Mouse (Mus musculus) cortical plate, adult 2 months (tissue): Measurements from ENCODE around the gene Cytl1. TPM values are rescaled to one million over a fixed set of nuclear protein-coding genes. Genes with fewer than 3 reads are reported as not detected.

ENCODE experiments used
- H3K27ac ChIP-seq: fragments of 200-500 bp; 2 replicates; pipeline ENCODE4 v1.5.1; 2012; ENCODE audit warnings: low read length, control low read depth, inconsistent platforms; ENCODE audit not compliant: insufficient read depth
- H3K4me1 ChIP-seq: fragments of 200-500 bp; 2 replicates; pipeline ENCODE4 v1.6.1; 2011; ENCODE audit warnings: low read length; ENCODE audit not compliant: control insufficient read depth, insufficient read depth
- H3K4me3 ChIP-seq: fragments of 200-500 bp; 2 replicates; pipeline ENCODE4 v1.5.1; 2011; ENCODE audit warnings: mild to moderate bottlenecking, low read length, control low read depth; ENCODE audit not compliant: insufficient read depth
- CTCF ChIP-seq: fragments of 200-500 bp; IDR thresholded peaks from 2 replicates; pipeline ENCODE4 v1.5.1; 2011; ENCODE audit warnings: mild to moderate bottlenecking, control low read depth, low read length; ENCODE audit not compliant: insufficient read depth; ENCODE audit errors: extremely low read depth
- POLR2A ChIP-seq: fragments of 200-500 bp; IDR thresholded peaks from 2 replicates; pipeline ENCODE4 v1.6.1; 2011; ENCODE audit warnings: mild to moderate bottlenecking, low read length, control low read depth; ENCODE audit not compliant: insufficient read depth; ENCODE audit errors: extremely low read depth
- polyA plus RNA-seq: library from polyadenylated mRNA; depleted of rRNA; stranded (reverse); fragments of >200 nt; gene quantifications from 2 replicates; pipeline ENCODE4 v1.2.3, GENCODE M21; 2012

Gene Cytl1
- polyA plus RNA-seq, 1 experiment, result 2.1 TPM

DNA sequence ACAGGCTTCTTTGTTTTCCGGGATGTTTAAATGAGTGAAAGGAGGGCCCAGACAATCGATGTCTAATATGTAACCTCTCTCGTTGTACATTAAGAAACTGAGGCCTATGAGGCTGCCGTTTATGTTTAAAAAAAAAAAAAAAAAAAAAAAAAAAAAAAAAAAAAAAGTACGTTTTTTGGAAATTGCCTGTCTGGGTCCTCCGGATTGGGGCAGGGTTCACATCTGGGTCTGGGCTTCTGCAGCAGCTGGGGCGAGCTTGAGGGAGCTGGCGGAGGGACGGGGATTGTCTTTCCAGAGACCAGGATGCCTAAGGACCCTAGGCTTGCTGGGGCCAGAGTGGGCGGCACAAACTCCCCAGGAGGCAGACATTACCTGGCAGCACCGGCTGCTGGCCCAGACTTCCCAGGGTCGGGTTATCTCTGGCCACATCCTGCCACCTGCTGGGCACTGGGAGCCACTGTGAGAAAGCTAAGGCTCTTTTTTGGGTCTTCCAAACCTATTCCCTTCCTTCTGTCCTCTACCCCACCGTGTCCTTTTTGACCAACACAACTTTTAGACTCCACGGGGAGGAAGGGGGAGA is 17.8 kb upstream of the Cytl1 start:
- 0 out of 2 replicates have a peak, but pooled peaks cover 1% of the 10 kb centered on the region for H3K4me1 ChIP-seq
- TF ChIP-seq CTCF, result peak; percentile 51
- TF ChIP-seq POLR2A, result no peak
- H3K27ac ChIP-seq, result no peak overlapping the region
- H3K4me3 ChIP-seq, result no peak overlapping the region; the same call in 1 of the 2 replicates

DNA sequence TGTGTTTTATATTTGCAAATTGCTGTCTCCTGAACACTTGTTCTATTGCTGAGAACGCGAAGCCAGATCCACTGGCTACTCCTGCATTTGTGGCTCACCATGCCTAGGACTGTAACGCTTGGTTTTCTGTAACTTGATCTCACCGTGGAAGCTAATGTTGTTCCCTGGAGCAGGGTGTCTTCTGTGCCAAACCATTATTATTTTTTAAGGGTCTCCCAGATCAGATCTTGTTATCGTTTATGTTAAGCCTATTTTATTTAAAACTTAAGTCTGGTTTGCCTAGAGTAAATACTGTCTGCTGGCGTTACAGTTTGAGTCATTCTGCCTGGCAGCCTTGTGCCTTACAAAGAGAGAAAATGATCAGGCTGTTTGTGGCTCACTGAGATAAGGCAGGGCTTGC is 14.6 kb upstream of the Cytl1 start:
- TF ChIP-seq CTCF (no peak), POLR2A (no peak)
- Histone ChIP-seq H3K4me1 (0 out of 2 replicates have a peak, but pooled peaks cover 1% of the 10 kb centered on the region), H3K27ac (no peak overlapping the region), H3K4me3 (no peak overlapping the region)

DNA sequence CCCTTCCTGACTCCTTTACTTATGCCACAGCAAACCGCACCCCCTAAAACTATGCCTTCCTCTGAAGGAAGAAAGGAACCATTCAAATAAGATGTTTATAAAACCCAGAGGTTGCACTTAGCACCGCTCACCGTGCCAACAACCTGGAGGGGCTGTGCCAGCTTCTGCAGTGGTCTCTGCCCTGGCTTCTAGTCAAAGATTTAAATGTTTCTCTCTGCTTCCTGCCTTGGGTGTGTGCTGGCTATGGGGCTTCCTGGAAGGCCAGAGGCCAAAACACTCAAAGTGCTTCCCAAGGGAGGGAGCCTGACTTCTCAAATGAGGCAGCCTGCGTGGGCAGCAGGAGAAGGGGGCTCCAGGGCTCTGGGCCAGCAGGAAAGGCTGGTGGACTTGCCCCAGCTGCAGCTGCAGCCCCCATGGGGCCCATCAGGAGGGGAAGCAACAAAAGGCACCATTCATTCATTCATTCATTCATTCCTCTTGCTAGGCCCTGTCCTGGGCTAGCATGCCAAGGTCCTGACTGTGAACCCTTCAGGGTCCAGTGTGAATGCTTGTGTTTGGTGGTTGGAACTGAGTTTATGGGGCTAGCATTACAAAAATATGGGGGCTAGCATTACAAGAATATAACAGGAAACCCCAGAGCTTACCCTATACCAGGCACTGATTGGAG is 10.0 kb upstream of the Cytl1 start:
- TF ChIP-seq CTCF, result no peak
- TF ChIP-seq POLR2A, result no peak
- H3K27ac ChIP-seq, result no peak overlapping the region

DNA sequence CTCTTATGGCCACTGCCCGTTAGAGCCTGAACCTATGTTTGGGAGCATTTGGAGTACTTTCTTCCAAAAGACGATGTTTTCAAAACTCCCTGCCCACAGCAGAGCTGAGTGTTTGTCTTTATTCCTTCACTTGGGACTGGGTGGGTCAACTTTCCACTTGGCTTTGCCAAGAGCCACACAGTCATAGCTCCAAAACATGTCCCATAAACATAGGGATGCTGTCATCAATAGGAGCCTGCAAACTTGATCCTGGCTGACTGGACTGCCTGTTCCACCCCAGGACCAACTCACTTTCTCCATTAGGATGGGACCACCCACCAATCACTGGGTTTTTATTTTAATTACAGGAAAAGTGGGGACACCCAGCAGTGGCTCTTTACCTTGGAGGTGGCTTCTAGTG is 4.5 kb upstream of the Cytl1 start:
- Histone ChIP-seq H3K27ac (no peak overlapping the region), H3K4me1 (no peaks in the 10 kb centered on the region), H3K4me3 (no peak overlapping the region)
- TF ChIP-seq CTCF (no peak), POLR2A (no peak)

More for the DNA sequence above, 10.0 kb upstream of the Cytl1 start:
- no peak overlapping the region for H3K4me3 ChIP-seq
- 0 out of 2 replicates have a peak, but pooled peaks cover 1% of the 10 kb centered on the region for H3K4me1 ChIP-seq

DNA sequence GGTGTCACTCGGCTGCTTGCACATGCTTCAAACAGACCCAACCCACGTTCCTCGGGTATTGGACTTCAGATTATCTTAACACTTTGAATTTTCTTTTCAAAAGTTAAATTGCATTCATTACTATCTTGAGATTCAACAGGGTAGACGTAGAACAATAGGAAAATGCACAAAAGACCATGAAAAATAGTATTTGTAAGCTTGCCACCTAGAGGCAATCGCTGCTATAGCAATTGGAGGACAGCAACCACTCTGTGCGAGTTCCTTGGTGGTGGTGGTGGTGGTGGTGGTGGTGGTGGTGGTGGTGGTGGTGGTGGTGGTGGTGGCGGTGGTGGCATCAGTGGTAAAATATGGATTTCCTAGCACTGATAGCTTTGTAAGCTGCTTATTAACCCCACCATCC is 894 bp downstream of the Cytl1 start:
- Histone ChIP-seq H3K4me1 (no peaks in the 10 kb centered on the region), H3K4me3 (no peak overlapping the region), H3K27ac (no peak overlapping the region)
- 0 out of 2 replicates have a peak, but pooled peaks have one; percentile 26 for TF ChIP-seq CTCF
- TF ChIP-seq POLR2A, result no peak

DNA sequence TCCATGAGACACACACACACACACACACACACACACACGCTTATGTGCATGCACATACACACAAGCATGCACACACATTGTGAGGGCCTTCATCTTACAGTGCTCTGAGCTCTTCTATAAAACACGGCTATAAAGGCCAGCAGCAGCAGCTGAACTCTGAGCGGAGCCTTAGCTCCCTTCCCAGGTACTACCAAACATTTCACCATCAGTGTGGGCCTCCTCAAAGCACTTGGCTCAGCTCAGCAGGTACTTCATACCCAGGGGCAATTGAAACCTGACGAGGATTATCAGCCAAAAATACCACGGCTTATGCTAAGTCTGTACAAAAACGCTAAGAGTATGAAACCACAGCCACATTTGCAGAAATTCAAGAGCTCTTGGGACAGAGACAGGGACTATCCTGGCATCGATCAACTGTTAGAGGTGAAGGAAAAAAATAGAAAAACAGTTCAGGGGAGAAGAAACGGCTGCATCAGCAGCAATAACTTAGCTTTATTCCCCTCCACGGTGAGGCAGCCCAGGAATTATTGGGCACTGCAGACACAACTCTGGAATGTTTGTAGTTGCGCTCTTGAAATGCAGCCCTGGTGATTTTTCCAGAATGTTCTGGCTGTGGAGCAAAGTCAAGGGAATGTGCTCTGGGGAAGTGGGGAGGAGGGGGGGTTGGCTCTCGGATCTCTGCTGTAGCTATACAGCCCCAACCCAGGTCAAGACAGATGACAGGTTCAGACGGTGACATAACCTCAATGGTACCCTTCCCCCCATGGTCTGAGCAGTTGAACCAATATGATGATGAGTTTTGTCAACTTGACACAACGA is 8.8 kb downstream of the Cytl1 start:
- Histone ChIP-seq H3K4me3 (no peak overlapping the region), H3K4me1 (no peaks in the 10 kb centered on the region), H3K27ac (no peak overlapping the region)
- TF ChIP-seq CTCF, result no peak
- TF ChIP-seq POLR2A, result no peak

DNA sequence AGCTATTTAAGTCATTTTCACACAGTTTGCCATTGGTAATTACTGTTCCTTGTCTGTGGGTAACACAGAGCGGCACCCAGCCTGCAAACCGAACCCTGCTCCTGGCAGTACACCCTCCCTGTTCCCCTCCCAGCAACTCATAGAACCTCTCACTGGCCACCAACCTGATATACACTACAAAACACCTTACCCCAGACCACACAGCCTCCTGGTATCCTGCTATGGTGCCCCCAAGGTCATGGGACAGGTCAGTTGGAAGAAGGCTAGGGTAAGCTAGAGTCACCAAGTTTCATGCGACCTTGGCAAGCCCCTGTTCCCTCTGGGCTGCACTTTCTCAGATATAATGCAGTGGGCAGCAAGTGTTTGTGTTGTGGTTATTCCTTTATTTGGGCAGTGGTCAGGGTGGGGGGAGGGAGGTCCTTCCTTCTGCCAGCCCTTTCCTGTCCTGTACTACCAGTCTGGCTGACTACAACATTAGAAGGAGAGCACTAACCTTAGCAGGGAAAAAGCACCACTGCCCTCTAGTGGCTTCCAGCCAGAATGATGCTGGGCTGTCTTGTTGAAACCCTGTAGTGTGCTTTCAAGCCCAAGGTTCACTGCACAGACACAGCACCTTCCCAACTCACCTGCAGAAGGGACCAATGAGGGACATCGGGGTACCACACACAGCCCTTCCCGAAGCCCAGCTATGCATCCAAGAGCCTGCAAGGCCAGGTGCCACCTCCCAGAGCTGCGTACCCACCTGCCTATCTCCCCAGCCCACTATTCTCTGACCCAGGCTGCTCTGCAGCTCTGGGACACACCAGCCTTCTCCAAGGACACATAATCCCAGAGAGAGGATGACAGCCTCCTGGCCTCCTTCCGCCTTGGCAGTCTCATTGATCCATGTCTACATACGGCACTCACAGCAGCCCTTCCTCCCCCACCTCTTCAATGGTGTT is 17.0 kb downstream of the Cytl1 start:
- Histone ChIP-seq H3K4me3 (no peak overlapping the region), H3K27ac (no peak overlapping the region), H3K4me1 (no peaks in the 10 kb centered on the region)
- TF ChIP-seq CTCF (peak; percentile 96), POLR2A (no peak)

DNA sequence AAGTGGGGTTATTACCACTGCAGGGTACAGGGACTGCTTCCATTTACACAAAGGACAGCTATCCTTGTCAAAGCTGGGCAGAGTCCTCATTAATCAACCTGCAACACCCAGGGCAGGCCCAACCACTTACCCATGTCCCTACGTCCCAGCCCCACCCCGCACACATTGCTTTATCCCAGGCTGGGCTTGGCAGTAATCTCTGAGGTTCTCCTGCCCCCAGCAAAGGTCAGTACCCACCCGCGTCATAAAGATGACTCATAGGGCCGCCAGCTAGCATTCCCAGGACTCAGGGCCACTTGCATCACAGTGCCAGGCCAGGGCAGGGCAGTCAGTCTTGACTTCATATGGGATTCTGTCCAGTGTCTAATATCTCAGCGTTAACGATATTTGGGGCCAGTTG is 18.0 kb downstream of the Cytl1 start:
- H3K4me1 ChIP-seq, result no peaks in the 10 kb centered on the region
- TF ChIP-seq CTCF (no peak), POLR2A (no peak)
- no peak overlapping the region for H3K27ac ChIP-seq
- no peak overlapping the region for H3K4me3 ChIP-seq

DNA sequence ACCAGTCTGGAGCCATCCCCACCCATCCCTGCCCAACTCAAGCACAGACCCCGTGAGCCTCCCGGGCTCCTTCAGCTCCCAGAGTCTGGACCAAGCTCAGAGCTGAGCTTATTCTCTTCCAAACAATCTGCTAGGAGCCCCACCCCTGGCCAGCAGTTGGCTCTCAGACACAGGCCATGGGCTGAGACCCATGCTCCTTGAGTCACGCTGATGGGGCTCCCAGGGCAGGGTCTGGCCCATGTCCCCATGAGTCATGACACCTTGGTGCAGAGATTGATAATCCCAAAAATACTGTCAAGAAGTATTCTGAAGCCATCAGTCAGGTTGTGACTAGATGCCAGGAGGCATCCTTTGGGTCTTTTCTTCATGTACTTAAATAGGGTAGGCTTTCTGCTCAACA is 26.7 kb downstream of the Cytl1 start:
- no peak overlapping the region for H3K27ac ChIP-seq

More for the DNA sequence above, 26.7 kb downstream of the Cytl1 start:
- Histone ChIP-seq H3K4me3 (no peak overlapping the region), H3K4me1 (no peaks in the 10 kb centered on the region)
- no peak for TF ChIP-seq CTCF
- TF ChIP-seq POLR2A, result no peak
